Mouse (Mus musculus) midbrain, embryonic 12.5 days (tissue): ENCODE results near the gene Mospd2. TPM values are rescaled to one million over a fixed set of nuclear protein-coding genes. Genes with fewer than 3 reads are reported as not detected.

ENCODE experiments used
- ATAC-seq: fragments of 200-750 bp; cut with Nextera tagmentation; 2 replicates; pipeline ENCODE4 v1.8.0; 2017; ENCODE audit warnings: low read depth, moderate TSS enrichment, moderate library complexity; ENCODE audit not compliant: low FRiP score
- H3K27ac ChIP-seq: fragments of 300-500 bp; sonication (generic); replicated peaks from 2 replicates; pipeline ENCODE4 v1.5.1; 2016; ENCODE audit warnings: mild to moderate bottlenecking
- H3K27me3 ChIP-seq: fragments of 300-500 bp; sonication (generic); 2 replicates; pipeline ENCODE4 v1.6.1; 2016; ENCODE audit warnings: mild to moderate bottlenecking
- H3K36me3 ChIP-seq: fragments of 300-500 bp; sonication (generic); 2 replicates; pipeline ENCODE4 v1.6.1; 2016
- H3K4me1 ChIP-seq: fragments of 300-500 bp; sonication (generic); 2 replicates; pipeline ENCODE4 v1.6.1; 2016
- H3K4me2 ChIP-seq: fragments of 300-500 bp; sonication (generic); replicated peaks from 2 replicates; pipeline ENCODE4 v1.6.1; 2016; ENCODE audit warnings: mild to moderate bottlenecking, moderate library complexity
- H3K4me3 ChIP-seq: fragments of 300-500 bp; sonication (generic); 2 replicates; pipeline ENCODE4 v1.5.1; 2016; ENCODE audit warnings: mild to moderate bottlenecking
- H3K9ac ChIP-seq: fragments of 300-500 bp; sonication (generic); replicated peaks from 2 replicates; pipeline ENCODE4 v1.6.1; 2016; ENCODE audit warnings: mild to moderate bottlenecking, moderate library complexity
- H3K9me3 ChIP-seq: fragments of 300-500 bp; sonication (generic); 2 replicates; pipeline ENCODE4 v1.6.1; 2016; ENCODE audit warnings: mild to moderate bottlenecking
- WGBS: fragments of 180-500 bp; shearing (Covaris S2); methylation state at CpG from one replicate; pipeline ENCODE4 v1.1.7; 2016; 5-methylcytosine and 5-hydroxymethylcytosine counted together
- polyA plus RNA-seq: library from polyadenylated mRNA; unstranded; fragments of >200 nt; fragmentation: Nextera tagmentation; extraction: Ambion mirVana; gene quantifications from 2 replicates; pipeline ENCODE4 v1.2.1, GENCODE M21; 2016

Mospd2 gene
- polyA plus RNA-seq, 1 experiment from 2014 or later, result 18.6 TPM

DNA sequence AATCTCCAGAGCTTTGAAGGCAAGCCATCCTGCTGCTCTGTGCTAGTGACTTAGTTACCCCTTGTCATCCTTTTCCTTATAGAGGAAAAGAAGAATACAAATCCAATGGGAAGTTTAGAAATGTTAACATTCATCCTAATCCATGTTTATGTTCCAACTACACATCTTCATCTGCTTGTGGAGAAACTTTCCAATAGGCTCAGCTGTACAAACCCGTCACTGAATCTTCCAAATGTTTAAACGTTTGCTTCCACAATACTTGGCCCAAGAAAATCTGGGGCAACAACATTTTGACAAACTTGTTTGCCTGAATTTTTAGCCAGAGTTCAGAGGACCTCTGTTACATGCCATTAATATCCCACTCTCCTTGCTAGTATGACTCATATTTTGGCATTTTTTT, 78.3 kb downstream of the Mospd2 start:
- ATAC-seq, result no peak
- Histone ChIP-seq H3K4me1 (no peaks in the 10 kb centered on the region), H3K9me3 (no peaks in the 10 kb centered on the region), H3K9ac (no peak overlapping the region), H3K27ac (no peak overlapping the region), H3K36me3 (no peaks in the 10 kb centered on the region), H3K4me3 (no peak overlapping the region), H3K4me2 (no peak overlapping the region), H3K27me3 (no peaks in the 10 kb centered on the region)
- WGBS, result 81% methylated on average over 2 of the region's 2 CpGs

DNA sequence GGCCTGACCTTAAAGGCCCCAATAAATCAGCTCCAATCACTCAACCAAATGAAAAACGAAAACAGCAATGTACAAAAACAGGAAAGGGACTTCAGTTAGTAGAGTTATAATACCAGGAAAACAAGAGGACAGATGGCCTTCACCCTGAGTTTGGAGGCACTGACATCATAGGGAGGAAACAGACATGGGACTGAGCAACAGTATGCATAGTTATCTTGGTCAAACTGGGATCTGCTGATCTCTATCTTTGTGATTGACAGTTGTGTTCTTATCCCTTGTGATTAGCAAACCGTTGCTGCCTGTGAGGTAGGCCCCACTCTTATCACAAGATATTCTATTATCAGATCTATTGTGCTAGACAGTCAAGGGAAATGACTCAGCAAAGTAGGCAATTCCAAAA, 80.4 kb downstream of the Mospd2 start:
- Histone ChIP-seq H3K4me2 (no peak overlapping the region), H3K27ac (no peak overlapping the region), H3K4me1 (no peaks in the 10 kb centered on the region), H3K9ac (no peak overlapping the region), H3K36me3 (no peaks in the 10 kb centered on the region), H3K4me3 (no peak overlapping the region), H3K9me3 (no peaks in the 10 kb centered on the region), H3K27me3 (no peaks in the 10 kb centered on the region)
- ATAC-seq, result no peak
- 72% methylated on average over 2 of the region's 2 CpGs for WGBS

DNA sequence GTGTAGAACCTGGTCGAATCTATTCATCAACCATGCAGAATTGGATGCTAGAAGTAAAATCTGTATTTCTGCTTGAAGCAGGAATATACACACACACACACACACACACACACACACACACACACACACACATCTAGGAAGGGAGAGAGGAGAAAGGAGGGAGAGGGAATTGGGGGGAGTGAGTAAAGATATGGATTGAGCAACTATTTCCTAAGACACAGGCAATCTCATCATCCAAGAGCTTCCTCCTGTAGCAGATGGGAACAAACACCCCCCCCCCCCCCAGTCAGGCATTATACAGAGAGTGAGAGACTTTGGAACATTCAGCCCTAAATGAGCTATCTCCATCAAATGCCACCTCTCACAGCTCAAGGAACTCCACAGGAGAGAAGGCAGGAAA, 93.9 kb downstream of the Mospd2 start:
- Histone ChIP-seq H3K4me1 (no peaks in the 10 kb centered on the region), H3K27ac (no peak overlapping the region)
- 86% methylated on average over 1 of the region's 1 CpGs for WGBS

More for the DNA sequence above, 93.9 kb downstream of the Mospd2 start:
- no peak for ATAC-seq
- Histone ChIP-seq H3K9me3 (no peaks in the 10 kb centered on the region), H3K27me3 (no peaks in the 10 kb centered on the region), H3K36me3 (no peaks in the 10 kb centered on the region), H3K9ac (no peak overlapping the region), H3K4me3 (no peak overlapping the region), H3K4me2 (no peak overlapping the region)

Other genes with a start within 250 kb of the Mospd2 start
- 6.3 and 6.8 TPM in 2 replicates for gene Fancb, start 217 bp upstream of the Mospd2 start, polyA plus RNA-seq
- not detected in 2 replicates for gene Gm17604, start 24.5 kb upstream of the Mospd2 start, polyA plus RNA-seq